Mouse (Mus musculus): ENCODE data around the gene Col6a4. TPM values are rescaled to one million over a fixed set of nuclear protein-coding genes. Genes with fewer than 3 reads are reported as not detected.

Gene Col6a4
- polyA plus RNA-seq, 1 experiment = not detected

GRCm38 (mm10) chr9:106112770-106113423, 16.3 kb upstream of the Col6a4 start:
- Histone ChIP-seq H3K4me1 (ENCODE audit: control insufficient read depth, insufficient read depth, low read length) (no peaks in the 10 kb centered on the region), H3K4me3 (ENCODE audit: low read depth, low read length) (no peak overlapping the region), H3K36me3 (ENCODE audit: control insufficient read depth, insufficient read depth, low read length, poor library complexity, severe bottlenecking) (no peaks in the 10 kb centered on the region), H3K27me3 (ENCODE audit: control insufficient read depth, insufficient read depth, low read length, poor library complexity, severe bottlenecking) (no peaks in the 10 kb centered on the region), H3K9ac (ENCODE audit: low read depth, poor library complexity, severe bottlenecking) (no peak overlapping the region), H3K9me3 (replicated peaks; ENCODE audit: control insufficient read depth, insufficient read depth, low read length, poor library complexity, severe bottlenecking) (no peaks in the 10 kb centered on the region; the same call in 1 of the 2 replicates), H3K27ac (ENCODE audit: insufficient read depth, low read length) (no peak overlapping the region)
- TF ChIP-seq EP300 (IDR thresholded peaks at IDR 0.05; ENCODE audit: insufficient read depth, low read depth, low read length) = no peak
- peak; percentile 97 for TF ChIP-seq CTCF (IDR thresholded peaks at IDR 0.05; ENCODE audit: low read depth, low read length)
- no peak for TF ChIP-seq POLR2A (IDR thresholded peaks at IDR 0.05; ENCODE audit: insufficient read depth, low read length)

- Histone ChIP-seq H3K4me3 (ENCODE audit: low read depth, low read length) (no peak overlapping the region), H3K9ac (ENCODE audit: low read depth, poor library complexity, severe bottlenecking) (no peak overlapping the region), H3K27ac (ENCODE audit: insufficient read depth, low read length) (no peak overlapping the region), H3K36me3 (ENCODE audit: control insufficient read depth, insufficient read depth, low read length, poor library complexity, severe bottlenecking) (no peaks in the 10 kb centered on the region), H3K27me3 (ENCODE audit: control insufficient read depth, insufficient read depth, low read length, poor library complexity, severe bottlenecking) (no peaks in the 10 kb centered on the region), H3K4me1 (ENCODE audit: control insufficient read depth, insufficient read depth, low read length) (no peaks in the 10 kb centered on the region), H3K9me3 (replicated peaks; ENCODE audit: control insufficient read depth, insufficient read depth, low read length, poor library complexity, severe bottlenecking) (no peaks in the 10 kb centered on the region; the same call in 1 of the 2 replicates)
- TF ChIP-seq CTCF (IDR thresholded peaks at IDR 0.05; ENCODE audit: low read depth, low read length) (no peak), POLR2A (IDR thresholded peaks at IDR 0.05; ENCODE audit: insufficient read depth, low read length) (no peak), EP300 (IDR thresholded peaks at IDR 0.05; ENCODE audit: insufficient read depth, low read depth, low read length) (no peak)
Measured at GRCm38 (mm10) chr9:106106241-106106640, 9.7 kb upstream of the Col6a4 start.

GRCm38 (mm10) chr9:106104401-106104800, 7.8 kb upstream of the Col6a4 start:
- Histone ChIP-seq H3K27ac (ENCODE audit: insufficient read depth, low read length) (no peak overlapping the region), H3K9ac (ENCODE audit: low read depth, poor library complexity, severe bottlenecking) (no peak overlapping the region), H3K9me3 (replicated peaks; ENCODE audit: control insufficient read depth, insufficient read depth, low read length, poor library complexity, severe bottlenecking) (no peaks in the 10 kb centered on the region), H3K36me3 (ENCODE audit: control insufficient read depth, insufficient read depth, low read length, poor library complexity, severe bottlenecking) (no peaks in the 10 kb centered on the region), H3K27me3 (ENCODE audit: control insufficient read depth, insufficient read depth, low read length, poor library complexity, severe bottlenecking) (no peaks in the 10 kb centered on the region), H3K4me3 (ENCODE audit: low read depth, low read length) (no peak overlapping the region), H3K4me1 (ENCODE audit: control insufficient read depth, insufficient read depth, low read length) (no peaks in the 10 kb centered on the region)
- TF ChIP-seq CTCF (IDR thresholded peaks at IDR 0.05; ENCODE audit: low read depth, low read length) (no peak), EP300 (IDR thresholded peaks at IDR 0.05; ENCODE audit: insufficient read depth, low read depth, low read length) (no peak), POLR2A (IDR thresholded peaks at IDR 0.05; ENCODE audit: insufficient read depth, low read length) (no peak)

GRCm38 (mm10) chr9:106101166-106101565, 4.6 kb upstream of the Col6a4 start:
- no peak overlapping the region for H3K27ac ChIP-seq (ENCODE audit: insufficient read depth, low read length)
- H3K36me3 ChIP-seq (ENCODE audit: control insufficient read depth, insufficient read depth, low read length, poor library complexity, severe bottlenecking) = no peaks in the 10 kb centered on the region
- H3K9me3 ChIP-seq (replicated peaks; ENCODE audit: control insufficient read depth, insufficient read depth, low read length, poor library complexity, severe bottlenecking) = no peaks in the 10 kb centered on the region
- H3K4me3 ChIP-seq (ENCODE audit: low read depth, low read length) = no peak overlapping the region
- no peak for TF ChIP-seq EP300 (IDR thresholded peaks at IDR 0.05; ENCODE audit: insufficient read depth, low read depth, low read length)
- H3K4me1 ChIP-seq (ENCODE audit: control insufficient read depth, insufficient read depth, low read length) = no peaks in the 10 kb centered on the region
- no peak overlapping the region for H3K9ac ChIP-seq (ENCODE audit: low read depth, poor library complexity, severe bottlenecking)
- no peaks in the 10 kb centered on the region for H3K27me3 ChIP-seq (ENCODE audit: control insufficient read depth, insufficient read depth, low read length, poor library complexity, severe bottlenecking)

- Histone ChIP-seq H3K9ac (ENCODE audit: low read depth, poor library complexity, severe bottlenecking) (no peak overlapping the region), H3K4me3 (ENCODE audit: low read depth, low read length) (no peak overlapping the region), H3K27me3 (ENCODE audit: control insufficient read depth, insufficient read depth, low read length, poor library complexity, severe bottlenecking) (no peaks in the 10 kb centered on the region), H3K4me1 (ENCODE audit: control insufficient read depth, insufficient read depth, low read length) (no peaks in the 10 kb centered on the region), H3K27ac (ENCODE audit: insufficient read depth, low read length) (no peak overlapping the region), H3K36me3 (ENCODE audit: control insufficient read depth, insufficient read depth, low read length, poor library complexity, severe bottlenecking) (no peaks in the 10 kb centered on the region), H3K9me3 (replicated peaks; ENCODE audit: control insufficient read depth, insufficient read depth, low read length, poor library complexity, severe bottlenecking) (no peaks in the 10 kb centered on the region)
- no peak for TF ChIP-seq POLR2A (IDR thresholded peaks at IDR 0.05; ENCODE audit: insufficient read depth, low read length)
- no peak for TF ChIP-seq EP300 (IDR thresholded peaks at IDR 0.05; ENCODE audit: insufficient read depth, low read depth, low read length)
- TF ChIP-seq CTCF (IDR thresholded peaks at IDR 0.05; ENCODE audit: low read depth, low read length) = no peak
Measured at GRCm38 (mm10) chr9:106100262-106100661, 3.7 kb upstream of the Col6a4 start.

GRCm38 (mm10) chr9:106099379-106100021, 2.9 kb upstream of the Col6a4 start:
- no peak overlapping the region for H3K4me3 ChIP-seq (ENCODE audit: low read depth, low read length)
- no peaks in the 10 kb centered on the region for H3K36me3 ChIP-seq (ENCODE audit: control insufficient read depth, insufficient read depth, low read length, poor library complexity, severe bottlenecking)
- H3K9me3 ChIP-seq (replicated peaks; ENCODE audit: control insufficient read depth, insufficient read depth, low read length, poor library complexity, severe bottlenecking) = no peaks in the 10 kb centered on the region
- H3K27ac ChIP-seq (ENCODE audit: insufficient read depth, low read length) = no peak overlapping the region
- no peak overlapping the region for H3K9ac ChIP-seq (ENCODE audit: low read depth, poor library complexity, severe bottlenecking)
- H3K4me1 ChIP-seq (ENCODE audit: control insufficient read depth, insufficient read depth, low read length) = no peaks in the 10 kb centered on the region
- H3K27me3 ChIP-seq (ENCODE audit: control insufficient read depth, insufficient read depth, low read length, poor library complexity, severe bottlenecking) = no peaks in the 10 kb centered on the region
- TF ChIP-seq POLR2A (IDR thresholded peaks at IDR 0.05; ENCODE audit: insufficient read depth, low read length) (no peak), EP300 (IDR thresholded peaks at IDR 0.05; ENCODE audit: insufficient read depth, low read depth, low read length) (no peak)

Data from ES-Bruce4 (cell line).